Mouse (Mus musculus): ENCODE data around the gene Sdhd. TPM values are rescaled to one million over a fixed set of nuclear protein-coding genes. Genes with fewer than 3 reads are reported as not detected.
"Not testable (repeated sequence)": the region's sequence is repeated elsewhere in the genome, so short reads cannot be mapped to it uniquely, and the experiment has no call there.

The Sdhd gene
- 172 and 230 TPM in 2 replicates for total RNA-seq (2014; fragmentation: Nextera tagmentation)
- total RNA-seq (2017), result 178 and 221 TPM in 2 replicates

DNA sequence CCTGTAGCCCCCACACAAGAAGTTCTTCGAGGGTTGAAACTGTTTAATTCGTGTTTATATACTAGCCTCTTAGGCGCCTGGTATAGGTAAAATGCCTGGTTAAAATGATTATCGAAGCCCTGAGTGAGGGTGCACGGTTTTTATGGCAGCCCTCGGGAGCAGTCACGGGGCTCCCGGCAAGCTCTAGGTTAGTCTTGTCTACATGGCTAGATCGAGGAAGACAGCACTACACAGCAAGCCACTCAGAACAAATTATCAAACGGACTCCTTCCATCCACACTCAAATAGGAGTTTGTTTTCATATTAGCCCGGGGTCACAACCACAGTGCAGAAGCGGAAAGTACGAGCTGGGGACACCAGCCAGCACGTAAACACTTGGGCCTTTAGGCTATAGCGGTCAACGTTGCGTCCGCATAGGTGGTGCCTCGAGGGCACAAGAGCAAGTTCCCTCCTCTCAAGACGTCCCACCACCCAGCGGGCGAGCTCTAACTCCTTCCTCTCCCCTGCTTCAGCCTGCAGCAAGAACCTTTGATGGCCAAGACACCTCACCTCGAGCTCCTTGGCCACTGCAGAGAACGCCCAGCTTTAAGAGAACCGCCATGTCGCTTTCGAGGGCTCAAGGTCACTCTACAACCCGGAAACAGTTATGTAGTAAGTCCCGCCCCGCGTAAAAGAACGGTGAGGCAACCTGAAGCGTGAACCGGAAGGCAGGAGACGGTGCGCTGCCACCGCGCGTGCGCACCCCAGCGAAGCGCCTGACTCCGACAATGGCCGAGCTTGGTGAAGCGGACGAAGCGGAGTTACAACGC is at the start of gene Sdhd, which contains the start of gene Timm8b:
TSS of gene Sdhd (minus strand) at position 624 of the 809 bp plus-strand sequence.
TSS of gene Timm8b (plus strand) at position 722 of the 809 bp plus-strand sequence.
- peak; percentile 95 for ATAC-seq (replicated peaks; ENCODE audit: poor library complexity, severe bottlenecking)

GRCm38 (mm10) chr9:50650503-50650902 is 46.9 kb upstream of the Sdhd start:
- no peak for ATAC-seq (replicated peaks; ENCODE audit: poor library complexity, severe bottlenecking)

DNA sequence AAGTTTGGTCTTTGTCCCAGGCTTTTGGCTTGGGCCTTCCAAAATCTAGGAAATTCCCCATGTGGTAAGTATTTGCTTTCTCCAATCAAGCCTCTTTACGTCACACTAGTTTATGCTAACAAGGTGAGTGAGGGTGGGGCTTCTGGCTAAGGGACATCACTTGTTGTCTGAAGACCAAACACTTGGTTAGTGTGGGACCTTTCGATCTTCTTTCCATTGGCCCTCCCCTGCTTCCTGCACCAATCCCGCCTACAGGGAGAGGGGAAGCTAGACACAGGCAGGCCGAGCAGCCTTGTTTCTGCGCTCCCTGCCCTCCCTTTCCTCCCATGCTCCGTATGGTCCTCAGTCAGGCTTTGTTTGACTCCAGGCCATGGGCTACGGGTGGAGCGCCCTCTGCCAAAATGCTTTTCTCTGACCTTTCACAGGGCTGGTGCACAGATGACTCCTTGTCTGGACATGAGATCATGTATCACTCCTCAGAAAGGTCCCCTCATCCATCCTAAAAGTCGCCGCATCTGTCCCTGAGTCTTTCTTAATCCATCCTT is 43.3 kb upstream of the Sdhd start:
- no peak for ATAC-seq (replicated peaks; ENCODE audit: poor library complexity, severe bottlenecking)

GRCm38 (mm10) chr9:50634270-50634669 is 30.7 kb upstream of the Sdhd start:
- ATAC-seq (replicated peaks; ENCODE audit: poor library complexity, severe bottlenecking), result no peak

GRCm38 (mm10) chr9:50633059-50633458 is 29.4 kb upstream of the Sdhd start:
- ATAC-seq (replicated peaks; ENCODE audit: poor library complexity, severe bottlenecking), result peak; percentile 53

DNA sequence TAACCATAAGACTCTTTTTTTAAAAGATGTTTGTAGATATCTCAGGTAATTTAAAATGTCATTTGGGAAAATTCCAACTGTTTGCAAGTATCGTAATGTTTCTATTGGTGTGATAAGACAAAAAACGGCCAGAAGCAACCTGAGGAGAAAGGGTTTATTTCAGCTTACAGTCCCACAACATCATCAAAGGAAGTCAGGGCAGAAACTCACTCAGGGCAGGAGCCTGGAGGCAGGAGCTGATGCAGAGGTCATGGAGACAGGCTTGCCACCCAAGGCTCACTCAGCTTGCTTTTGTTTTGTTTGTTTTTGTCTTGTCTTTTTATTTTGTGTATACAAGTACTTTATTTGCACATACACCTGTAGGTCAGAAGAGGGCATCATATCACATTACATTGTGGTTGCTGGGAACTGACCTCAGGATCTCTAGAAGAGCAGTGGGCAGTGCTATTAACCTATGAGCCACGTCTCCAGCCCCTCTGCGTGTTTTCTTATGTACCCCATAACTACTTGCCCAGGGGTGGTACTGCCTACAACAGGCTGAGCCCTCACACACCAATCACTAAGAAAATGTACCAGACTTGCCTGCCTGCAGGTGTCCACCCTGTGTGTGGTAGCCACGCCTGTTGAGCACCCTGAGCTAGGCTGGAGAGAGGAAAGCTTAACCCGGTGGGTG is 28.5 kb upstream of the Sdhd start:
- no peak for ATAC-seq (replicated peaks; ENCODE audit: poor library complexity, severe bottlenecking)

GRCm38 (mm10) chr9:50630903-50631302 is 27.3 kb upstream of the Sdhd start:
- not testable (repeated sequence) for ATAC-seq (replicated peaks; ENCODE audit: poor library complexity, severe bottlenecking)

DNA sequence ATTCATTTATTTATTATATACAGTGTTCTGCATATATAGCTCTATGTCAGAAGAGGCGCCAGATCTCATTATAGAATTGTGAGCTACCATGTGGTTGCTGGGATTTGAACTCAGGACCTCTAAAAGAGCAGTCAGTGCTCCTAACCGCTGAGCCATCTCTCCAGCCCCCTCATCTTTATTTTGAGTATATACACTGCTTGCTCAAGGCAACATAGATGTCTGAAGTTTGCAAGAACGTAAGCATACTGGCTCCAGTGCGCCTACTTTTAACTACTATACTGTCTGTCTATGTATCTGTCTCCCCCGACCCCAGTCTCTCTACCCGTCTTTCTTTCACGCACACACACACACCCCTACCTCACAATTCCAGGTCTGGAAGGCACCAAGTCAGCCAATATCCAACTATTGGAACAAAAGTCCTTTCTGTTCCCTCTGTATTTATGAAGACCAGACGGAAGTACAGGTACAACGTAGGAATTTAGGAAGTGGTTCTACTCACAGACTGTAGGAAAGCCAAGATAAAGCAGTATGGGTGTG is 14.2 kb upstream of the Sdhd start:
- ATAC-seq (replicated peaks; ENCODE audit: poor library complexity, severe bottlenecking), result no peak

- peak; percentile 93 for ATAC-seq (replicated peaks; ENCODE audit: poor library complexity, severe bottlenecking)
Observed at GRCm38 (mm10) chr9:50616766-50617603, 13.4 kb upstream of the Sdhd start, which contains the start of the genes Pih1d2 and Nkapd1. TSS of gene Pih1d2 (plus strand) at chr9:50617321. TSS of gene Nkapd1 (minus strand) at chr9:50617464.

DNA sequence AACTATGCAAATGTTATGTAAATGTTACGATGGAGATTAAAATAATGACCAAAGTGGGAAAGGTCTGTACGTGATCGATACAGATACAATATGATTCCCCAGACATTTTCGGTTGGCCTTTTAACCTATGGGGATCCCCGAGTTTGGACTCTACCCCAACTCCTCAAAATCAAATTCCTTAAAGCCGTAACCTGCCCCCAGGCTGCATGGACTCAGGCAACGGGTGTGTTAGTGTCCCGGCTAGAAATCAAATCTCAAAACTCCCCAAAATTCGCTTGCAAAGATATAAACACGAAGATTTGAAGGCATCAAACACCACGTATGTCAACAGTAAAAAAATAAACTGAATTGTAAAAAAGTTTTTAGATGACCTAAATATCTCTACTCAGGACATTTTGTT is 12.5 kb upstream of the Sdhd start:
- ATAC-seq (replicated peaks; ENCODE audit: poor library complexity, severe bottlenecking), result no peak

- no peak for ATAC-seq (replicated peaks; ENCODE audit: poor library complexity, severe bottlenecking)
Observed at GRCm38 (mm10) chr9:50612115-50612514, 8.5 kb upstream of the Sdhd start.

GRCm38 (mm10) chr9:50604338-50604737 is 726 bp upstream of the Sdhd start:
- no peak for ATAC-seq (replicated peaks; ENCODE audit: poor library complexity, severe bottlenecking)

DNA sequence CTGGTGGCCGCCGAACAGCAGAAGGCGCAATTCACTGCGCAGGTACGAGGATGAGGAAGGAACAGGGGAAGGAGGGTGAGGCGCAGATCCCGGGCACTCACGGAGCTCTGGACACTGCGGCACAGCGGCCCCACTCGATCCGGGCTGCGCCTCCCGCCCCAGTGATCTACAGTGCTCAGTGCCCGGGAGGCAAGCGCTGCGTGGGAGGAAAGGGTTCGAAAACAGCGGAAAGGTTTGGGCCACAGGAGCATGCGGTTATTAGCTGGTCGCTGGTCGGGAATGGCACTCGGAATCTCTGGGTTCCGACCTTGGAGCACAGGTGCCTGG is 349 bp upstream of the Sdhd start:
- no peak for ATAC-seq (replicated peaks; ENCODE audit: poor library complexity, severe bottlenecking)

DNA sequence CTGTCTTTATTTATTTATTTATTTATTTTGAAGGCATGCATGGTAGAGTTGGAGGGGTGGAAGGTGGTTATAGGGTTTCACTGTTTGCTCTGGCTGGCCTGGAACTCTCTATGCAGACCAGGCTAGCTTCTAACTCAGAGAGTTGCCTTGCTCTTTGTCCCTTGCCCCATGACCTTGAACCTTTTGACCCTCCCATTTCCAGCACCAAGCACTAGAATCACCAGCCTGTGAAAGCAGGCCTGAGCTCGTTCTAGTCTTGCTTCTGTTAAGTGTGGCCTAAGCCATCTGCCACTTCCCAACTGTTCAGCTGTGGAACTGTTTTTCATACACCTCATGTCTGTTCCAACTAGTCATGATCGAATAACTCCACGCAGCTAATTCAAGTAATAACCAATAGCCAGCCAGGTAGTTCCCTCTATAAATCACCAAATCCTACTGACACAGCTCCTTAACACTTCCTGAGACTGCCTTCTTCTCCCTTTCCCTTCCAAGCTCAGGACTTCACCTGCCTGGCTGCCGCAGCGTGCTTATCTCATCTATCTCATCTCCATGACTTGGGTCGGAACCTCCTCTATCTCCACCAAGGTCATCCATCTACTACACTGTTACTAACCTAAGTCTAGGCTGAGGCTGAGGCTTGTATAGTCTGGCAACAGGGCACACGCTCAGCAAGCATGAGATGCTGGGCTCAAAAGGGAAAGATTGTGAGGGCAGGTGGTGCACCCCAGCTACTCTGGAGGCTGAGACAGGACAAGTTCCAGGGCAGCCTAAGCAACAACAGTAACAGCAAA is 1.4 kb downstream of the Sdhd start:
- no peak for ATAC-seq (replicated peaks; ENCODE audit: poor library complexity, severe bottlenecking)

DNA sequence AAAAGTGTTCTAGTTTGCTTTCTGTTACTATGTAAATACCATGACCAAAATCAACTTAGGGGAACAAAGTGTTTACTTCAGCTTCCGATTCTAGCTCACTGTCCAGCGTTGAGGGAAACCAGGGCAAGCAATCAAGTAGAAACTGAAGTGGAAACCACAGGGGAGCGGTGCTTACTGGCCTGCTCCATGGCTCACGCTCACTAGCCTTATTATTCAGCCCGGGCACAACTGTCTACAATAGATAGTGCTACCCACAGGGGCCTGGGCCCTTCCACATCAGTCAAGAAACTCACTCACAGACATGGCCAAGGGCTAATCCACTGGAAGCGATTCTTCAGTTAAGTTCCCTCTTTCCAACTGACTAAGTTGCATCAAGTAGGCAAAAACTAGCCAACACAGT is 2.1 kb downstream of the Sdhd start:
- no peak for ATAC-seq (replicated peaks; ENCODE audit: poor library complexity, severe bottlenecking)

GRCm38 (mm10) chr9:50596973-50597372 is 6.6 kb downstream of the Sdhd start:
- ATAC-seq (replicated peaks; ENCODE audit: poor library complexity, severe bottlenecking), result no peak

DNA sequence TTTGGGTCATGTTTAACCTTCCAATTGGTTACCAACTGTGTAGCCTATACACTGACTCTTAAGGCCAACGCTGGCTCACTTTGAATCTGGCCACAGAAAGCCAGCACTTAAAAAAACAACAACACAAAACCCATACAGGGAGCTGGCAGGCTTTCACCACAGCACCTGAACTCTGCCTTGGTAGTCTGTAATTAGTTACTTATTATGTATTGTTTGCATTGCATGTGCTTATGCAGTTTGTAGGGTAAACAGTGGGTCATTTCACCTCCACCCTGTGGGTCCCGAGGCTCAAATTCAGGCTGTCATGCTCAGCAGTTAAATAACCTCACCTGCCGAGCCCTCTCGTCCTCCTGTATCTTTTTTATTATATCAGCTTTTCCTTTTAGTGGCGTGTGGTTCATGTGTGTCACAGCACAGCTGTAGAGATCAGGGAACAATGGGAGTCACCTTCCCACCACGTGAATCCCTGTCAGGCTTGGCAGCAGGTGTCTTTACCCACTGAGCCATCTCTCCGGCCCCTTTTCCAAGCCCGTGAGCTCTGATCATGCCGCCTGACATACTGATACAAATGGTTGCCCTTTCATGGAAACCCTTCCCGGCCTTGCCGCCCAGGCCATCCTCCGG is 8.7 kb downstream of the Sdhd start:
- no peak for ATAC-seq (replicated peaks; ENCODE audit: poor library complexity, severe bottlenecking)

DNA sequence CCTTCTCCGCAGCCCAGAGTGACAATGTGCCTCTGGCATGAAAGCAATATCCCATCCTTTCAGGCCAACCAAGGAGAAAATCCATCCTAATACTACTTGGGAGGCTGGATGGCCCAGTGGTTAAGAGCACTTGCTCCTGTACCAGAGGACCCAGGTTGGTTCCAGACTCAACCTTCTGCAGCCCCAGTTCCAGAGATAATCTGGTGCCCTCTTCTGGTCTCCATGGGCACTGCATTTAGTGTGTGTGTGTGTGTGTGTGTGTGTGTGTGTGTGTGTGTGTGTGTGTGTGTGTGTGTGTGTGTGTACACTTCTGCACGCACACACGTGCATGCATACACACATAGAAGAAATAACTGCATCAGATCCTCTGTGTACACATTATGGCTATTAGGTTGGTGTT is 10.1 kb downstream of the Sdhd start:
- peak; percentile 51 for ATAC-seq (replicated peaks; ENCODE audit: poor library complexity, severe bottlenecking)

DNA sequence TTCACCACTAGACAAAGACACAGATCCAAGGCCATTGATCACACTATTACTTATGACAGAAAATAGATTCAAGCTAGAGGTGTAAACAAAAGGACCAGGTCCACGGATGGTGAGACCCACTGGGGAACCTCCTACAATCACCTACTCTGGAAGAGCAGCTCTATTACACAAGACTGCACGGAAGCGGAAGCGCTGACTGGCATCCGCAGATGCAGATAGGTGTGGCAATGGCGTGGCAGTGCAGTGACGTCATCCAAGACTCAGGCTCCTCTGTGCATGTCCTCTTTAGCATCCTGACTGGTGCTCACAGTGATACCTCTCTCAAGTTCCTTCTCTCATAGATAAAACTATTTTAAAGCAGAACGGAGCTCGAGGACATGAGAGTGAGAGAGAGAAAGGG is 10.7 kb downstream of the Sdhd start:
- peak; percentile 79 for ATAC-seq (replicated peaks; ENCODE audit: poor library complexity, severe bottlenecking)
